In the genomic region with DNA sequence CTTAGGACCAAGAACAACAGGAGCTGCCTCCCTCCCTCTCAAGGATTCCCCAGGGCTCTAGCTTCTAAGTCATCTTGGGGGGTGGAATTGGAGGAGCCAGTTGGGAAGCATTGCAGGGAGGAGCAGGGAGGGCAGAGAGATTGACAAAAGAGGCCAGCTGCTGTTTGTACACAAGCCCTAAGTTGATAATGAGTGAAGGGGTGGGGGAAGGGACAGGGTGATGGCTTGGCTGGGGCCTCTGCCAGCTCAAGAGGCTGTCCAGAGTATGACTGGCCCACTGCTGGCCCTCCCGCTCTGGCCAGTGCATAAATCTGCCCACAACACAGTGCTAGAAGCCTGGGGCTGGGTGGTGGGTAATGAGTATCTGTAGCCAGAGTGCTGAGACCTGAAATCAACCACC, we compare ENCODE assay signal across 8 mouse cellular contexts. TPM values are rescaled to one million over a fixed set of nuclear protein-coding genes. Genes with fewer than 3 reads are reported as not detected.
A peak's percentile ranks its signal among the peaks of the same experiment; 100 is the strongest.
DNase-seq lines count a peak whose midpoint lies in the region; ATAC-seq and TF ChIP-seq lines count a peak whose summit lies in the region.

No protein-coding gene starts in this region.

- 60% methylated on average over 1 of the region's 1 CpGs for whole genome bisulfite sequencing in forebrain, embryonic 14.5 days
- WGBS in hindbrain, embryonic 16.5 days: 0% methylated on average over 1 of the region's 1 CpGs

- H3K9ac ChIP-seq in ES-E14 (ENCODE audit: insufficient read depth, low read depth, low read length, poor library complexity, severe bottlenecking): peak overlapping the region; percentile 81
- H3K9ac ChIP-seq in forebrain, embryonic 14.5 days (ENCODE audit: low read length): peak overlapping the region; percentile 89
- peak overlapping the region; percentile 69 for H3K9ac ChIP-seq in hindbrain, embryonic 16.5 days (ENCODE audit: low read depth, low read length)

- peaks cover 6 to 43% of the 10 kb centered on the region in 2 experiments; a peak in 3 of 4 replicates for H3K4me1 ChIP-seq in ES-E14 (ENCODE audit: control insufficient read depth in 2 of 2, insufficient read depth in 2 of 2, low read length in 2 of 2, poor library complexity in 1 of 2)
- peaks cover 36% of the 10 kb centered on the region for H3K4me1 ChIP-seq in forebrain, embryonic 14.5 days (ENCODE audit: control insufficient read depth, insufficient read depth, low read length)
- H3K4me1 ChIP-seq in hindbrain, embryonic 16.5 days (ENCODE audit: control insufficient read depth, insufficient read depth, low read depth, low read length): peaks cover 44% of the 10 kb centered on the region

- no peaks in the 10 kb centered on the region for H3K9me3 ChIP-seq in ES-E14 (ENCODE audit: control insufficient read depth, insufficient read depth, low read depth, low read length)
- no peaks in the 10 kb centered on the region for H3K9me3 ChIP-seq in forebrain, embryonic 14.5 days (replicated peaks; ENCODE audit: control insufficient read depth, low read length)
- H3K9me3 ChIP-seq in hindbrain, embryonic 16.5 days (ENCODE audit: control insufficient read depth, low read length): no peaks in the 10 kb centered on the region

- peak overlapping the region; percentile 94; the same call in 1 of the 2 replicates for H3K27ac ChIP-seq in ES-E14 (ENCODE audit: insufficient read depth, low read depth, low read length, poor library complexity, severe bottlenecking)
- H3K27ac ChIP-seq in forebrain, embryonic 14.5 days (ENCODE audit: low read depth, low read length): peak overlapping the region; percentile 99
- peak overlapping the region; percentile 89 for H3K27ac ChIP-seq in hindbrain, embryonic 16.5 days (ENCODE audit: low read depth, low read length)

- peak; percentile 39 for DNase-seq in gastrocnemius, adult 18-20 months (ENCODE audit: low spot score)
- no peak for DNase-seq in gastrocnemius, postnatal 36 days
- no peak for DNase-seq in ES-E14 (ENCODE audit: low read depth, low spot score)
- DNase-seq in forebrain, embryonic 14.5 days (ENCODE audit: low spot score): peak; percentile 46
- peak; percentile 54 for DNase-seq in lung, postnatal 14 days
- DNase-seq in spleen, adult 18-20 months: no peak

- in situ Hi-C loops in ES-E14 (cut with MboI; ENCODE audit: low sequenced_read_pairs in 2 of 2, unreplicated experiment in 2 of 2): no loop called here

- no peak for ATAC-seq in forebrain, embryonic 14.5 days
- no peak for ATAC-seq in hindbrain, embryonic 16.5 days
- ATAC-seq in granulocyte monocyte progenitor cell, adult 5-6 weeks (replicated peaks; ENCODE audit: poor library complexity, severe bottlenecking): no peak

- H3K4me2 ChIP-seq in forebrain, embryonic 14.5 days (ENCODE audit: low read length): peak overlapping the region; percentile 90
- peak overlapping the region; percentile 62 for H3K4me2 ChIP-seq in hindbrain, embryonic 16.5 days (ENCODE audit: low read length)

- no peaks in the 10 kb centered on the region for H3K36me3 ChIP-seq in ES-E14 (ENCODE audit: control insufficient read depth, insufficient read depth, low read length, poor library complexity, severe bottlenecking)
- H3K36me3 ChIP-seq in forebrain, embryonic 14.5 days (ENCODE audit: control insufficient read depth, insufficient read depth, low read length): no peaks in the 10 kb centered on the region
- H3K36me3 ChIP-seq in hindbrain, embryonic 16.5 days (ENCODE audit: control insufficient read depth, insufficient read depth, low read length): no peaks in the 10 kb centered on the region

- H3K27me3 ChIP-seq in forebrain, embryonic 14.5 days (replicated peaks; ENCODE audit: control insufficient read depth, insufficient read depth, low read length): no peaks in the 10 kb centered on the region
- no peaks in the 10 kb centered on the region for H3K27me3 ChIP-seq in hindbrain, embryonic 16.5 days (replicated peaks; ENCODE audit: control insufficient read depth, insufficient read depth, low read length)

- intact Hi-C loops in gastrocnemius, postnatal 36 days (cut with DNase I): no loop called here

- H3K4me3 ChIP-seq in ES-E14 (ENCODE audit: insufficient read depth in 1 of 2, low read depth in 1 of 2, low read length in 2 of 2, poor library complexity in 1 of 2, severe bottlenecking in 1 of 2): peak overlapping the region; percentile 45 to 73
- no peak overlapping the region for H3K4me3 ChIP-seq in forebrain, embryonic 14.5 days (ENCODE audit: low read depth, low read length)
- H3K4me3 ChIP-seq in hindbrain, embryonic 16.5 days (ENCODE audit: low read length): no peak overlapping the region

TF ChIP-seq in ES-E14, 5 proteins besides CTCF, POLR2A, EP300 and RAD21:
- TF ChIP-seq MAFK (IDR thresholded peaks at IDR 0.05; ENCODE audit: insufficient read depth, low read depth, low read length) (no peak), ZC3H11A (IDR thresholded peaks at IDR 0.05; ENCODE audit: borderline replicate concordance, low read depth, low read length) (no peak), HCFC1 (IDR thresholded peaks at IDR 0.05; ENCODE audit: borderline replicate concordance, insufficient read depth, low read length) (no peak), CHD2 (IDR thresholded peaks at IDR 0.05; ENCODE audit: low read depth, low read length) (no peak), ZNF384 (IDR thresholded peaks at IDR 0.05; ENCODE audit: low read depth, low read length) (no peak)

RNA-seq across cellular contexts. Expression of a gene that starts 21.1 kb away (rescaled TPM):
- 10 to 100 TPM; 64.2 to 99.0 TPM for total RNA-seq in gastrocnemius, adult 18-20 months (2021)
- 10 to 100 TPM; 74.6 to 88.0 TPM for total RNA-seq in gastrocnemius, postnatal 36 days (2021)
- total RNA-seq in ES-E14 (2012; rRNA removed): 2,106 and 2,587 TPM in 2 replicates
- polyA plus RNA-seq in forebrain, embryonic 14.5 days (2014; fragmentation: Nextera tagmentation; extraction: Ambion mirVana): 2,309 and 2,480 TPM in 2 replicates
- 1,165 and 1,204 TPM in 2 replicates for polyA plus RNA-seq in hindbrain, embryonic 16.5 days (2015; fragmentation: Nextera tagmentation; extraction: Ambion mirVana)
- 3,814 and 3,953 TPM in 2 replicates for total RNA-seq in granulocyte monocyte progenitor cell, adult 5-6 weeks (2014; fragmentation: Nextera tagmentation)
- total RNA-seq in granulocyte monocyte progenitor cell, adult 5-6 weeks (2017): 7,771 and 8,789 TPM in 2 replicates

Comparison
In these comparisons a context has a peak if more than half of its experiments do, and no peak if none do; other contexts are left out.
1. DNase-seq: peak in gastrocnemius, adult 18-20 months (single experiment), forebrain, embryonic 14.5 days (single experiment) and lung, postnatal 14 days (single experiment); none in gastrocnemius, postnatal 36 days (0 of 2), ES-E14 (single experiment) and spleen, adult 18-20 months (0 of 2).
2. H3K4me3 ChIP-seq: peak in ES-E14 (2 of 2); none in forebrain, embryonic 14.5 days (single experiment) and hindbrain, embryonic 16.5 days (single experiment).
3. RNA of a gene that starts 21.1 kb away (total RNA-seq): 3,814 to 8,789 TPM in granulocyte monocyte progenitor cell, adult 5-6 weeks and 2,106 to 2,587 TPM in ES-E14; 64.2 to 99.0 TPM in gastrocnemius, adult 18-20 months and 74.6 to 88.0 TPM in gastrocnemius, postnatal 36 days; every median in the first group is over 10 times any median in the second.
4. Peak in every context shown above with its lines, with median percentiles within 50 percentile points of each other: H3K27ac ChIP-seq and H3K9ac ChIP-seq.